Mouse (Mus musculus) c-Kit-positive CD71-positive TER-119-negative erythroid progenitor cells, embryonic 14.5 days (primary cell): ENCODE measurements around the gene Ppfia2.

ENCODE experiments used
- DNase-seq: peaks from one replicate; pipeline ENCODE4 v3.0.0-alpha.2; 2013; ENCODE audit warnings: low read depth

The Ppfia2 gene

GRCm38 (mm10) chr10:106914822-106915221 is 444.7 kb downstream of the Ppfia2 start:
- no peak for DNase-seq

- no peak for DNase-seq
Measured at GRCm38 (mm10) chr10:106924334-106924733, 454.2 kb downstream of the Ppfia2 start.

GRCm38 (mm10) chr10:106924798-106925197 is 454.7 kb downstream of the Ppfia2 start:
- no peak for DNase-seq

- no peak for DNase-seq
Measured at GRCm38 (mm10) chr10:106928576-106929332, 458.6 kb downstream of the Ppfia2 start.

GRCm38 (mm10) chr10:106932571-106933073 is 462.5 kb downstream of the Ppfia2 start:
- no peak for DNase-seq

- no peak for DNase-seq
Measured at GRCm38 (mm10) chr10:106936996-106937395, 466.9 kb downstream of the Ppfia2 start.

GRCm38 (mm10) chr10:106938851-106939250 is 468.7 kb downstream of the Ppfia2 start:
- no peak for DNase-seq

- no peak for DNase-seq
Measured at GRCm38 (mm10) chr10:106939441-106939840, 469.3 kb downstream of the Ppfia2 start.

- no peak for DNase-seq
Measured at GRCm38 (mm10) chr10:106941380-106941779, 471.2 kb downstream of the Ppfia2 start.

GRCm38 (mm10) chr10:106959026-106959425 is 488.9 kb downstream of the Ppfia2 start:
- no peak for DNase-seq

- no peak for DNase-seq
Measured at GRCm38 (mm10) chr10:106975193-106976141, 505.3 kb downstream of the Ppfia2 start.
